Mouse (Mus musculus): ENCODE results near the gene Fbxw2. TPM values are rescaled to one million over a fixed set of nuclear protein-coding genes. Genes with fewer than 3 reads are reported as not detected.
"Not testable (repeated sequence)": the region's sequence is repeated elsewhere in the genome, so short reads cannot be mapped to it uniquely, and the experiment has no call there.

Fbxw2 gene
- polyA plus RNA-seq, 1 experiment, result 82.0 TPM

GRCm38 (mm10) chr2:34835669-34836068 is 9.6 kb upstream of the Fbxw2 start:
- peak overlapping the region; percentile 59; the same call in 1 of the 2 replicates for H3K27ac ChIP-seq (ENCODE audit: insufficient read depth, low read length)
- H3K9ac ChIP-seq (ENCODE audit: low read depth, poor library complexity, severe bottlenecking), result no peak overlapping the region
- no peaks in the 10 kb centered on the region for H3K27me3 ChIP-seq (ENCODE audit: control insufficient read depth, insufficient read depth, low read length, poor library complexity, severe bottlenecking)
- TF ChIP-seq POLR2A (IDR thresholded peaks at IDR 0.05; ENCODE audit: insufficient read depth, low read length) (no peak), EP300 (IDR thresholded peaks at IDR 0.05; ENCODE audit: insufficient read depth, low read depth, low read length) (0 out of 2 replicates have a peak, but pooled peaks have one; percentile 48)
- peaks cover 1% of the 10 kb centered on the region for H3K4me1 ChIP-seq (ENCODE audit: control insufficient read depth, insufficient read depth, low read length)
- H3K36me3 ChIP-seq (ENCODE audit: control insufficient read depth, insufficient read depth, low read length, poor library complexity, severe bottlenecking), result no peaks in the 10 kb centered on the region
- no peaks in the 10 kb centered on the region for H3K9me3 ChIP-seq (replicated peaks; ENCODE audit: control insufficient read depth, insufficient read depth, low read length, poor library complexity, severe bottlenecking)
- no peak overlapping the region for H3K4me3 ChIP-seq (ENCODE audit: low read depth, low read length)

DNA sequence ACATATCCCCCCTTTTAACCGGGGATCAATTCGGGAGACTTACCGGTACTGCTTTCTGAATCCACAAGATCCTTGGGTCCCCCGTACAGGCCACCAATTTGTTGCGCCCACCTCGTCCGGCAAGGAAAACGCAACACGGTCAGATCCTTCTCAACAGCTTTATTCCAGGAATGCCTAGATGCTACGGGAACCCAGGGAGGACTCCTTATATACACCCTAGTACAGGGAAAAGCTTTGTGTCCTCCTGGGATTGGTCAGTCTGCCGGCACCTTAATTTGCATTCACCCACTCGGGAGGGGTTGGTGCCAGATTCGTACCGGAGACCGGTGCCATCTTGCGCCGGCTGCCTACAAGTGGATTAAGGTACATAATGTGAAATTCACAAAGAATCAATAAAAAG is 7.5 kb upstream of the Fbxw2 start:
- no peaks in the 10 kb centered on the region for H3K36me3 ChIP-seq (ENCODE audit: control insufficient read depth, insufficient read depth, low read length, poor library complexity, severe bottlenecking)
- no peaks in the 10 kb centered on the region for H3K27me3 ChIP-seq (ENCODE audit: control insufficient read depth, insufficient read depth, low read length, poor library complexity, severe bottlenecking)
- H3K27ac ChIP-seq (ENCODE audit: insufficient read depth, low read length), result no peak overlapping the region
- H3K9ac ChIP-seq (ENCODE audit: low read depth, poor library complexity, severe bottlenecking), result no peak overlapping the region
- H3K4me3 ChIP-seq (ENCODE audit: low read depth, low read length), result no peak overlapping the region
- TF ChIP-seq EP300 (IDR thresholded peaks at IDR 0.05; ENCODE audit: insufficient read depth, low read depth, low read length) (no peak), POLR2A (IDR thresholded peaks at IDR 0.05; ENCODE audit: insufficient read depth, low read length) (no peak), CTCF (IDR thresholded peaks at IDR 0.05; ENCODE audit: low read depth, low read length) (no peak)
- peaks cover 1% of the 10 kb centered on the region for H3K4me1 ChIP-seq (ENCODE audit: control insufficient read depth, insufficient read depth, low read length)
- H3K9me3 ChIP-seq (replicated peaks; ENCODE audit: control insufficient read depth, insufficient read depth, low read length, poor library complexity, severe bottlenecking), result peaks cover 5% of the 10 kb centered on the region

GRCm38 (mm10) chr2:34832766-34833457 is 6.8 kb upstream of the Fbxw2 start, which contains the start of gene Gm34653:
TSS of gene Gm34653 (plus strand) at chr2:34833007.
- H3K4me3 ChIP-seq (ENCODE audit: low read depth, low read length); H3K9ac ChIP-seq (ENCODE audit: low read depth, poor library complexity, severe bottlenecking); H3K9me3 ChIP-seq (replicated peaks; ENCODE audit: control insufficient read depth, insufficient read depth, low read length, poor library complexity, severe bottlenecking); H3K27ac ChIP-seq (ENCODE audit: insufficient read depth, low read length); H3K4me1 ChIP-seq (ENCODE audit: control insufficient read depth, insufficient read depth, low read length); H3K27me3 ChIP-seq (ENCODE audit: control insufficient read depth, insufficient read depth, low read length, poor library complexity, severe bottlenecking); H3K36me3 ChIP-seq (ENCODE audit: control insufficient read depth, insufficient read depth, low read length, poor library complexity, severe bottlenecking): not testable (repeated sequence)

- H3K27me3 ChIP-seq (ENCODE audit: control insufficient read depth, insufficient read depth, low read length, poor library complexity, severe bottlenecking); H3K4me1 ChIP-seq (ENCODE audit: control insufficient read depth, insufficient read depth, low read length); H3K36me3 ChIP-seq (ENCODE audit: control insufficient read depth, insufficient read depth, low read length, poor library complexity, severe bottlenecking); H3K4me3 ChIP-seq (ENCODE audit: low read depth, low read length); H3K9ac ChIP-seq (ENCODE audit: low read depth, poor library complexity, severe bottlenecking); H3K9me3 ChIP-seq (replicated peaks; ENCODE audit: control insufficient read depth, insufficient read depth, low read length, poor library complexity, severe bottlenecking): not testable (repeated sequence)
- peak overlapping the region; percentile 47 for H3K27ac ChIP-seq (ENCODE audit: insufficient read depth, low read length)
Observed at GRCm38 (mm10) chr2:34830066-34830465, 4.0 kb upstream of the Fbxw2 start.

DNA sequence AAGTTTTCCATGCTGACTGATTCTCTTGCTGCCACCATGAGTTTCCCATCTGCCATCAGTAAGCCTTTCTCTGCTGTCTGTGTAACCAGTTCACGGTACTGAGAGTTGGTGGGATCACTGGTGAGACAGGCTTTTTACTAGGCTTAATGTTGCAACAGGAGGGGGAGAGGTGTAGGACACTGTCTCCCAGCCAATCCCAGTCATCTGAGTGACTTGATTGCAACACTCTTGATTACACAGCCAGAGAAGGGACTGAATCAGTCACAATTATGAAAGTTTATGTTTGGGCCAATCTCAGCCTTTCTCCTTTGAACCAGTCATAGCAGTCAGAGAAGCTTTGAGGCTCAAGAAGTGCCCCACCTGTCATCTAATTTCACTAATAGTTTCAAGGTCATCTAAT is 1.9 kb upstream of the Fbxw2 start:
- no peak overlapping the region for H3K4me3 ChIP-seq (ENCODE audit: low read depth, low read length)
- H3K36me3 ChIP-seq (ENCODE audit: control insufficient read depth, insufficient read depth, low read length, poor library complexity, severe bottlenecking), result no peaks in the 10 kb centered on the region
- peaks cover 5% of the 10 kb centered on the region for H3K9me3 ChIP-seq (replicated peaks; ENCODE audit: control insufficient read depth, insufficient read depth, low read length, poor library complexity, severe bottlenecking)
- peaks cover 2% of the 10 kb centered on the region for H3K4me1 ChIP-seq (ENCODE audit: control insufficient read depth, insufficient read depth, low read length)
- H3K27ac ChIP-seq (ENCODE audit: insufficient read depth, low read length), result no peak overlapping the region
- no peak overlapping the region for H3K9ac ChIP-seq (ENCODE audit: low read depth, poor library complexity, severe bottlenecking)
- H3K27me3 ChIP-seq (ENCODE audit: control insufficient read depth, insufficient read depth, low read length, poor library complexity, severe bottlenecking), result no peaks in the 10 kb centered on the region
- TF ChIP-seq POLR2A (IDR thresholded peaks at IDR 0.05; ENCODE audit: insufficient read depth, low read length), result no peak
- TF ChIP-seq EP300 (IDR thresholded peaks at IDR 0.05; ENCODE audit: insufficient read depth, low read depth, low read length), result no peak
- no peak for TF ChIP-seq CTCF (IDR thresholded peaks at IDR 0.05; ENCODE audit: low read depth, low read length)

GRCm38 (mm10) chr2:34827591-34827990 is 1.5 kb upstream of the Fbxw2 start:
- Histone ChIP-seq H3K27ac (ENCODE audit: insufficient read depth, low read length) (no peak overlapping the region), H3K36me3 (ENCODE audit: control insufficient read depth, insufficient read depth, low read length, poor library complexity, severe bottlenecking) (peaks cover 2% of the 10 kb centered on the region), H3K27me3 (ENCODE audit: control insufficient read depth, insufficient read depth, low read length, poor library complexity, severe bottlenecking) (no peaks in the 10 kb centered on the region), H3K9me3 (replicated peaks; ENCODE audit: control insufficient read depth, insufficient read depth, low read length, poor library complexity, severe bottlenecking) (peaks cover 5% of the 10 kb centered on the region), H3K9ac (ENCODE audit: low read depth, poor library complexity, severe bottlenecking) (no peak overlapping the region), H3K4me3 (ENCODE audit: low read depth, low read length) (no peak overlapping the region), H3K4me1 (ENCODE audit: control insufficient read depth, insufficient read depth, low read length) (peaks cover 2% of the 10 kb centered on the region)
- TF ChIP-seq POLR2A (IDR thresholded peaks at IDR 0.05; ENCODE audit: insufficient read depth, low read length), result no peak
- TF ChIP-seq EP300 (IDR thresholded peaks at IDR 0.05; ENCODE audit: insufficient read depth, low read depth, low read length), result no peak
- no peak for TF ChIP-seq CTCF (IDR thresholded peaks at IDR 0.05; ENCODE audit: low read depth, low read length)
